Mouse (Mus musculus) heart, embryonic 12.5 days (tissue): Measurements from ENCODE around the gene Atp11a. TPM values are rescaled to one million over a fixed set of nuclear protein-coding genes. Genes with fewer than 3 reads are reported as not detected.

ENCODE experiments used
- ATAC-seq: fragments of 200-750 bp; cut with Nextera tagmentation; 2 replicates; pipeline ENCODE4 v1.8.0; 2017; ENCODE audit warnings: moderate TSS enrichment, moderate library complexity; ENCODE audit not compliant: insufficient number of reproducible peaks, low FRiP score
- H3K27ac ChIP-seq: fragments of 300-500 bp; sonication (generic); 2 replicates; pipeline ENCODE4 v1.5.1; 2016; ENCODE audit warnings: mild to moderate bottlenecking, moderate library complexity; ENCODE audit not compliant: poor library complexity, severe bottlenecking
- H3K27me3 ChIP-seq: fragments of 300-500 bp; sonication (generic); replicated peaks from 2 replicates; pipeline ENCODE4 v1.6.1; 2016; ENCODE audit warnings: mild to moderate bottlenecking, moderate library complexity
- H3K36me3 ChIP-seq: fragments of 300-500 bp; sonication (generic); 2 replicates; pipeline ENCODE4 v1.6.1; 2016; ENCODE audit warnings: mild to moderate bottlenecking, moderate library complexity
- H3K4me1 ChIP-seq: fragments of 300-500 bp; sonication (generic); replicated peaks from 2 replicates; pipeline ENCODE4 v1.6.1; 2016; ENCODE audit warnings: mild to moderate bottlenecking
- H3K4me2 ChIP-seq: fragments of 300-500 bp; sonication (generic); 2 replicates; pipeline ENCODE4 v1.6.1; 2016; ENCODE audit warnings: mild to moderate bottlenecking, moderate library complexity
- H3K4me3 ChIP-seq: fragments of 300-500 bp; sonication (generic); 2 replicates; pipeline ENCODE4 v1.5.1; 2016; ENCODE audit warnings: mild to moderate bottlenecking
- H3K9ac ChIP-seq: fragments of 300-500 bp; sonication (generic); 2 replicates; pipeline ENCODE4 v1.6.1; 2016; ENCODE audit warnings: mild to moderate bottlenecking, moderate library complexity
- H3K9me3 ChIP-seq: fragments of 300-500 bp; sonication (generic); replicated peaks from 2 replicates; pipeline ENCODE4 v1.6.1; 2016; ENCODE audit warnings: mild to moderate bottlenecking, moderate library complexity
- whole genome bisulfite sequencing: fragments of 180-500 bp; shearing (Covaris S2); methylation state at CpG from one replicate; pipeline ENCODE4 v1.1.7; 2016; 5-methylcytosine and 5-hydroxymethylcytosine counted together
- polyA plus RNA-seq: library from polyadenylated mRNA; unstranded; fragments of >200 nt; fragmentation: Nextera tagmentation; extraction: Ambion mirVana; gene quantifications from 2 replicates; pipeline ENCODE4 v1.2.1, GENCODE M21; 2016

The Atp11a gene
- polyA plus RNA-seq, 1 experiment from 2014 or later: 21.5 TPM

DNA sequence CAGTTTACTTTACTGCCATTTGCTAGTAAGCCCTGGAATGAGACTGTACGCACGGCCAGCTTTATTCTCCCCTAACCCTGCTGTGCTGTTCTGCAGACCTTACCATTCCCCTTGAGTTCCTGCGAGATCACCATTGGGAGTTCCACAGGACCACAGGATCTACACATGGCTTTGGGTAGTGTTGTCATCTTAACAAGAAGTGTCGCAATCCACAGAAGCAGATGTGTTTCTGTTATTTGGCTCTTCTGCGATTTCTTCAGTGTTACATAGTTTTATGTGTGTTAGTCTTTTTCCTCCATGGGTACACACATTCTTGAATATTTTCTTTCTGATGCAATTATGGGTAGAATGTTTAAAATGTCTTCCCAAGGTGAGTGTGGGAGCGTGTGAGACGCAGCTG lies 84.0 kb downstream of the Atp11a start:
- no peak overlapping the region for H3K4me3 ChIP-seq
- H3K9me3 ChIP-seq: 0 out of 2 replicates have a peak, but pooled peaks cover 3% of the 10 kb centered on the region
- no peaks in the 10 kb centered on the region for H3K27me3 ChIP-seq
- no peaks in the 10 kb centered on the region for H3K4me1 ChIP-seq
- no peak for ATAC-seq
- no peak overlapping the region for H3K27ac ChIP-seq
- WGBS: 89% methylated on average over 7 of the region's 7 CpGs
- H3K4me2 ChIP-seq: no peak overlapping the region
- H3K36me3 ChIP-seq: peaks cover 67% of the 10 kb centered on the region
- no peak overlapping the region for H3K9ac ChIP-seq

GRCm38 (mm10) chr8:12842342-12842995 lies 85.7 kb downstream of the Atp11a start:
- no peak overlapping the region for H3K9ac ChIP-seq
- no peak overlapping the region for H3K27ac ChIP-seq

DNA sequence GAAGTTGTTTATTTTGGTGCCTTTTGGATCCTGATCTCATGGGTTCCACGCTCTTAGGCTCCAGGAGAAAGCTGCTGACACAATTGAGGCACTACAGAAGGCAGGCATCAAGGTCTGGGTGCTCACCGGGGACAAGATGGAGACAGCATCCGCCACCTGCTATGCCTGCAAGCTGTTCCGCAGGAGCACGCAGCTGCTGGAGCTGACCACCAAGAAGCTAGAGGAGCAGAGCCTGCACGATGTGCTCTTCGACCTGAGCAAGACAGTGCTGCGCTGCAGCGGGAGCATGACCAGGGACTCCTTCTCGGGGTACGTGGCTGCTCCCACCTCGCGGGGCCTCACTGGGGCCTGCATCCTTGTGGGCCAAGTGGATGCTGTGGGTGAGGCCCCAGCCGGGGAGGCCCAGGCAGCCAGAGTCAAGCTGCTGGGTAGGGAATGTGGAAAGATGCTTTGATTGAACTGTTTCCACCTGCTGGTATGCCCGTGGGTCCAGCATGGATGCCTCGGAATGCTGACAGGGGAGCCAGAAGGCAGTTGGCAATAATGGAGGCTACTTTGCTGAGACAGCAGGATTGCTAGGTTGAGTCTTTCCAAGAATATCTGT lies 87.6 kb downstream of the Atp11a start:
- no peaks in the 10 kb centered on the region for H3K9me3 ChIP-seq
- WGBS: 87% methylated on average over 16 of the region's 16 CpGs
- H3K27me3 ChIP-seq: no peaks in the 10 kb centered on the region
- no peaks in the 10 kb centered on the region for H3K4me1 ChIP-seq
- H3K9ac ChIP-seq: no peak overlapping the region
- peaks cover 69% of the 10 kb centered on the region for H3K36me3 ChIP-seq
- H3K4me3 ChIP-seq: no peak overlapping the region
- no peak for ATAC-seq
- H3K4me2 ChIP-seq: no peak overlapping the region
- no peak overlapping the region for H3K27ac ChIP-seq

More at GRCm38 (mm10) chr8:12842342-12842995, 85.7 kb downstream of the Atp11a start:
- Histone ChIP-seq H3K4me2 (no peak overlapping the region), H3K36me3 (peaks cover 64% of the 10 kb centered on the region), H3K4me3 (no peak overlapping the region), H3K4me1 (no peaks in the 10 kb centered on the region), H3K27me3 (no peaks in the 10 kb centered on the region), H3K9me3 (no peaks in the 10 kb centered on the region)
- 84% methylated on average over 11 of the region's 11 CpGs for WGBS
- no peak for ATAC-seq

- no peak for ATAC-seq
- 84% methylated on average over 6 of the region's 6 CpGs for WGBS
Measured at GRCm38 (mm10) chr8:12846447-12846846, 89.6 kb downstream of the Atp11a start.

DNA sequence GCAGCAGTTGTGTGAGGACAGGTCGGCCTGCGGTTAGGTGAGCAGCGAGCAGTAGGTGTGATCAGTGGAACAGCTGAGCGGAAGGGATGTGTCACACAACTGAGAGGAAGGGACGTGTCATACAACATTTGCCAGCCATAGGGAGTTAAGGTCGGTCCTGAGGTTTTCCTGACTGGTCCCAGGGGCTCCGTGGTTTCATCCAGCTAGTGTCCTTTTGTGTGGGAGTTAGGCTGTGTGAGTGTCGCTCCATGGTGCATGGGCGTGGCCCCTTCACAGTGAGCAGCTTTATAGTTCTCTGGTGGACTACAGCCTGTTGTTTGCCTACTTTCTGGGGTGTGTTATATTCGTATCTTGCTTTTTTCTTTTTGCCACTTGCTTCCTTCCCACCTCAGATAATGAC lies 94.4 kb downstream of the Atp11a start:
- Histone ChIP-seq H3K4me1 (peaks cover 10% of the 10 kb centered on the region), H3K4me3 (no peak overlapping the region), H3K9me3 (no peaks in the 10 kb centered on the region), H3K4me2 (no peak overlapping the region), H3K9ac (no peak overlapping the region), H3K27me3 (no peaks in the 10 kb centered on the region), H3K36me3 (peaks cover 65% of the 10 kb centered on the region), H3K27ac (no peak overlapping the region)
- 83% methylated on average over 10 of the region's 10 CpGs for whole genome bisulfite sequencing
- no peak for ATAC-seq

More at GRCm38 (mm10) chr8:12846447-12846846, 89.6 kb downstream of the Atp11a start:
- Histone ChIP-seq H3K9me3 (no peaks in the 10 kb centered on the region), H3K9ac (no peak overlapping the region), H3K4me1 (no peaks in the 10 kb centered on the region), H3K4me3 (no peak overlapping the region), H3K4me2 (no peak overlapping the region), H3K27ac (no peak overlapping the region), H3K27me3 (no peaks in the 10 kb centered on the region), H3K36me3 (peaks cover 79% of the 10 kb centered on the region)

GRCm38 (mm10) chr8:12856038-12856437 lies 99.2 kb downstream of the Atp11a start:
- Histone ChIP-seq H3K9me3 (no peaks in the 10 kb centered on the region), H3K27me3 (no peaks in the 10 kb centered on the region), H3K4me1 (peaks cover 15% of the 10 kb centered on the region), H3K27ac (no peak overlapping the region), H3K4me2 (no peak overlapping the region), H3K36me3 (peaks cover 63% of the 10 kb centered on the region), H3K4me3 (no peak overlapping the region), H3K9ac (no peak overlapping the region)
- peak; percentile 40; the same call in 1 of the 2 replicates for ATAC-seq
- WGBS: 48% methylated on average over 15 of the region's 15 CpGs

DNA sequence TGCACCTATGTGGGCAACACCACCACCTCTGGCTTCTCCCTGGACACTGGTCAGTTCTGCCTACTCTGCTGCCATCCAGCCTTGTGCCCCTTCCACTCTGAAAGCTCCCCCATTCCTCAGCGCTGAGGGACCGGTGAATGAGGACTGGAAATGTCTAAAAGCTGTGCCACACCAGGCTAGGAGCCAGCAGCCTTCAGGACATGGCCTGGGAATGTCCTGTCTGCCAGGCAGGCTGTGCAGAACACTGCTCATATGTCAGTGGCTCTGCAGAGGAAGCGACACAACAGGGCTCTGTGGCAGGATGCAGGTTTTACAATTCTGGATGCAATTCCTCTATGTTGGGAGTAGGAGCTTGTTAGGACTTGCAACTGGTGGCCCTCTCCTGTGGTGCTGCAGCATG lies 106.2 kb downstream of the Atp11a start:
- Histone ChIP-seq H3K4me3 (no peak overlapping the region), H3K9me3 (no peaks in the 10 kb centered on the region), H3K4me2 (no peak overlapping the region), H3K36me3 (peaks cover 77% of the 10 kb centered on the region), H3K27me3 (no peaks in the 10 kb centered on the region), H3K27ac (no peak overlapping the region), H3K9ac (no peak overlapping the region), H3K4me1 (no peaks in the 10 kb centered on the region)
- 88% methylated on average over 3 of the region's 3 CpGs for WGBS
- no peak for ATAC-seq

DNA sequence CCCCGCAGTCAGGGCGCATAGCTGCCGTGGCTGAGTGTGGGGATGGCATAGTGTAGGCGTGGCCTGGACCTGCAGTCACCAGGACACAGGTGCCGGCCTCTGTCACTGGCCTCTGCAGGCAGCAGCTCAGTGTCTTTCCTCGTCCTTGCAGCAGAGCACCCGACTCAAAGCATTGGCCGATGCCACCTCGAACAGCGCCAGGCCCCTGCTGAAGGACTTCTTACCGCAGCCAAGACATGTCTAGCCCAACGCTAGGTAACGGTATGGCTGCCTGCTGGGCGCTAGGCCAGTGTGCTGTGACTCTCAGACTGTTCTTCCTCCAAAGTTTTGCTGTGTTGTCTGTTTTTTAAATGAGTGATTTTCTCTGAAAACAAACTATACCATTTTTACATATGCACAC lies 106.8 kb downstream of the Atp11a start:
- Histone ChIP-seq H3K27ac (no peak overlapping the region), H3K4me1 (no peaks in the 10 kb centered on the region), H3K9me3 (no peaks in the 10 kb centered on the region), H3K27me3 (no peaks in the 10 kb centered on the region), H3K4me3 (no peak overlapping the region), H3K9ac (no peak overlapping the region), H3K4me2 (no peak overlapping the region), H3K36me3 (peaks cover 72% of the 10 kb centered on the region)
- ATAC-seq: no peak
- 84% methylated on average over 14 of the region's 14 CpGs for WGBS

DNA sequence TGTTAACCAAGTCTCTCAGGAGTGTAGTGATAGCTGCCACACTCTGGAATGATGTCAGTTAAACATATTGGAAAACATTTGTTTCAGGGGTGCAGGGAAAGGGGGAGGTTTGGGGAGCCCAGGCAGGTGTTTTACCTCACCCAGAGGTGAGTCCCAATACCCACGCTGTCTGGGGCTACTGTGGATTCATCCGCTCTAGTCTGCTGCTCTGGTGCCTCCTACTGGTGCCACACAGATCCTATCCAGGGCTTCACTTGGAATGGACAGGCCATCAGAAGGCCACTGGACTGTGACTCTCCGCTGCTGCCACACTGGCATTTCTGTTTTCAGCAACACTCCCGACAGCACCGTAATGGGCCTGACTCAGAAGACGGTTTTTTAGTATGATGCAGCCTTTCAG lies 109.0 kb downstream of the Atp11a start:
- H3K27me3 ChIP-seq: no peaks in the 10 kb centered on the region
- no peaks in the 10 kb centered on the region for H3K9me3 ChIP-seq
- H3K9ac ChIP-seq: no peak overlapping the region
- H3K4me1 ChIP-seq: no peaks in the 10 kb centered on the region
- peaks cover 53% of the 10 kb centered on the region for H3K36me3 ChIP-seq
- H3K4me3 ChIP-seq: no peak overlapping the region
- no peak for ATAC-seq
- H3K4me2 ChIP-seq: no peak overlapping the region
- no peak overlapping the region for H3K27ac ChIP-seq
- WGBS: 73% methylated on average over 6 of the region's 6 CpGs

DNA sequence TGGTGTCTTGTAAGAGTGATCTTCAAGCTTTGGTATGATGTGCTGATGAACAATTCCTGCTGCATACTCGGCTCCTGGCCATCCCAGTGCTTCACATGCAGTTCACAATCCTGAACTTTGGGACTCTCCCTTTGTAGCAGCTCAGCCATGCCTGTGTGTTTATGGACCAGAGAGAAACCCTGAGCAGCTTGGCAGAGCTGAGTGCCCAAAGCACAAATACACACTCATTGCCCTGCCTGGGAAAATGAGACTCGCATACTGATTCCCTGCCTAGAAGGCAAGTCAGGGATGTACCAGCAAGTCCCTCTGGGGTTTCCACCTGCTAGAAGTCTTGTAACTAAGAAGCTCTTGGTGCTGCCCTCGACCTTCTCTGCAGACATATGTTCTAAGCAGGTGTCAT lies 112.8 kb downstream of the Atp11a start:
- no peak overlapping the region for H3K9ac ChIP-seq
- H3K4me2 ChIP-seq: no peak overlapping the region
- H3K4me3 ChIP-seq: no peak overlapping the region
- ATAC-seq: no peak
- WGBS: 66% methylated on average over 3 of the region's 3 CpGs
- no peak overlapping the region for H3K27ac ChIP-seq
- H3K4me1 ChIP-seq: peaks cover 21% of the 10 kb centered on the region
- peaks cover 8% of the 10 kb centered on the region for H3K27me3 ChIP-seq
- H3K36me3 ChIP-seq: peaks cover 16% of the 10 kb centered on the region
- H3K9me3 ChIP-seq: no peaks in the 10 kb centered on the region

- H3K9ac ChIP-seq: no peak overlapping the region
- peaks cover 6% of the 10 kb centered on the region; the same call in 1 of the 2 replicates for H3K36me3 ChIP-seq
- H3K4me2 ChIP-seq: no peak overlapping the region
- no peak overlapping the region for H3K4me3 ChIP-seq
- WGBS: 82% methylated on average over 5 of the region's 5 CpGs
- peaks cover 21% of the 10 kb centered on the region for H3K4me1 ChIP-seq
- ATAC-seq: no peak
- peaks cover 15% of the 10 kb centered on the region for H3K27me3 ChIP-seq
- H3K27ac ChIP-seq: no peak overlapping the region
- H3K9me3 ChIP-seq: no peaks in the 10 kb centered on the region
Measured at GRCm38 (mm10) chr8:12870656-12871055, 113.8 kb downstream of the Atp11a start.
